Mouse (Mus musculus) bone marrow macrophage, adult 2 months (primary cell): Measurements from ENCODE around the gene Ovca2. TPM values are rescaled to one million over a fixed set of nuclear protein-coding genes. Genes with fewer than 3 reads are reported as not detected.
A peak's percentile ranks its signal among the peaks of the same experiment; 100 is the strongest.
"Not testable (repeated sequence)": the region's sequence is repeated elsewhere in the genome, so short reads cannot be mapped to it uniquely, and the experiment has no call there.

Source experiments
- H3K27ac ChIP-seq: 2 replicates; pipeline ENCODE4 v1.5.1; 2012; ENCODE audit warnings: low read depth, low read length; ENCODE audit not compliant: insufficient read depth
- H3K4me1 ChIP-seq: 2 replicates; pipeline ENCODE4 v1.6.1; 2012; ENCODE audit warnings: low read length; ENCODE audit not compliant: control insufficient read depth, insufficient read depth
- H3K4me3 ChIP-seq: 2 replicates; pipeline ENCODE4 v1.5.1; 2012; ENCODE audit warnings: mild to moderate bottlenecking, low read length, moderate library complexity; ENCODE audit not compliant: insufficient read depth
- CTCF ChIP-seq: IDR thresholded peaks from 2 replicates; pipeline ENCODE4 v1.5.1; 2012; ENCODE audit warnings: low read depth, mild to moderate bottlenecking, low read length, moderate library complexity
- POLR2A ChIP-seq: IDR thresholded peaks from 2 replicates; pipeline ENCODE4 v1.6.1; 2012; ENCODE audit warnings: mild to moderate bottlenecking, low read depth, low read length, borderline replicate concordance
- polyA plus RNA-seq: library from polyadenylated mRNA; stranded (reverse); fragments of >200 nt; gene quantifications from 2 replicates; pipeline ENCODE4 v1.2.4, GENCODE M21; 2012; ENCODE audit not compliant: missing spikeins, insufficient read depth, insufficient read length

The Ovca2 gene
- polyA plus RNA-seq, 1 experiment: 13.4 TPM

DNA sequence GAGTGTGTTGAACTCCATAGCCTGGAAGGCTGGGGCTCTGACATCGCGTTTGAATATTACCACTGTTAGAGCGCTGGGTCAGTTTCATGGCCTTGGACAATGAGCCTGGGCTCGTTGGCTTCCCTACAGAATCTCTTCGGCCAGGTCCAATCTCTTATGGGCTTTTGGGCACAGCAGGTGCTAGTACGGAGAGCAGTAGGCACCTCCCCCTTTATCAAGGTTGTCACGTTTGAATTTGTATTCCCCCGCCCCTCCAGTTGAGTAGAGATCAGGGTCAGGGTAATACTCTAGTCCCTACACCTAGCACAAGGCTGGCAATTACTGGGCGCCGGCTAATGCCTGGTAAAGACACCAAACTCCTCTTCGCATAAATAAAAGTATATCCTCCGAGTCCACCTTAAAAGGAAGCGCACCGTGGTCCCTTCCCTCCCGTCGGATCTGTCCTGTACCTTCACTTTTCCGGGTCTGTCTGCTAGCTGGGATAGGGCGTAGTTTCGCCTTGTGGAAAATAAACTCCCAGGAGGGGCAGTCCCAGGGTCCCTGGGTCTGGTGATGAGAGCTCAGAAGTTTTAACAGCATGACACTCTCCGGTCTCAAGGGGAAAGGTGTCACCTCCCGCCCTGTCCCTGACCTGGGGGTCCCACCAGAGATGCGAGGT lies 11.2 kb upstream of the Ovca2 start:
- no peak for TF ChIP-seq CTCF
- no peak for TF ChIP-seq POLR2A
- H3K4me1 ChIP-seq: no peaks in the 10 kb centered on the region
- peak overlapping the region; percentile 81 for H3K4me3 ChIP-seq
- 0 out of 2 replicates have a peak overlapping the region, but pooled peaks have one; percentile 5 for H3K27ac ChIP-seq

DNA sequence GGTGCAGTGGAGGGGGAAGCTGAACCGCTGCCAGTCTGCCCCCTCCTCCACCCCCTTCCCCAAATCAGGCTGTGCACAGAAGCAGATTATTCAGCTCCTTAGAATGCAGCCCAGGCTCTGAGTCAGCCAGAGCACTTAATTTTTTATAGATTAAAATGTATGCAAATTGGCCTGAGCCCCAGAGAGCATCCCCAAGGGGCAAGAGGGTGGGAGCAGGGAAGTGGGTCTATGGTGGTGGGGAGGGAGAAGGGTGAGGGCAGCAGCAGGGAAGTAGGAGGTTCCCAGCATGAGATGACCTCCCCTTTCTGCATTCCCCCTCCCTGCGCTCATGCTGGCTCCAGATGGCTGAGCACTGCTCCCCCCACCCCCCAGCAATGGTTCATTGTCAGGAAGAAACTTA lies 6.4 kb upstream of the Ovca2 start:
- Histone ChIP-seq H3K4me3 (no peak overlapping the region), H3K4me1 (no peaks in the 10 kb centered on the region)
- TF ChIP-seq POLR2A: no peak

DNA sequence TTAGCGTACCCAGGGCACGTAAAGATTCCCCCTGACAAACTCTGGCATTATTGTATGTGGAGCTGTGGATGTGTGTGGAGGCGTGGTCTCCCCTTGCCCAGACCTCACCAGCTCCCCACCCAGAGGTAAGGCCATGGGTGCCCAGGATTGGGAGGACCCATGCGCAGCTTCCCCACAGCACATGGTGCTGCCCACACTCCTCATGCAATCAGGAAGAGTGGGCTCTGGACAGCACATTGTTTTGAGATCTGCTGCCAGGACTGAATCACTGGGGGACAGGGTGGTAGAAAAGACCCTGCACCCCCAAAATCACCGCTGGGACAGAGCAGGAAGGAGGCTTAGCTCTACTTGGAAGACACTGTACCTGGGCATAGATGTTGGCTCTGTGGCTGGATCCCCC lies 5.9 kb upstream of the Ovca2 start:
- Histone ChIP-seq H3K4me3 (no peak overlapping the region), H3K4me1 (no peaks in the 10 kb centered on the region), H3K27ac (no peak overlapping the region)
- TF ChIP-seq CTCF (no peak), POLR2A (no peak)

More for the DNA sequence above, 6.4 kb upstream of the Ovca2 start:
- no peak overlapping the region for H3K27ac ChIP-seq

DNA sequence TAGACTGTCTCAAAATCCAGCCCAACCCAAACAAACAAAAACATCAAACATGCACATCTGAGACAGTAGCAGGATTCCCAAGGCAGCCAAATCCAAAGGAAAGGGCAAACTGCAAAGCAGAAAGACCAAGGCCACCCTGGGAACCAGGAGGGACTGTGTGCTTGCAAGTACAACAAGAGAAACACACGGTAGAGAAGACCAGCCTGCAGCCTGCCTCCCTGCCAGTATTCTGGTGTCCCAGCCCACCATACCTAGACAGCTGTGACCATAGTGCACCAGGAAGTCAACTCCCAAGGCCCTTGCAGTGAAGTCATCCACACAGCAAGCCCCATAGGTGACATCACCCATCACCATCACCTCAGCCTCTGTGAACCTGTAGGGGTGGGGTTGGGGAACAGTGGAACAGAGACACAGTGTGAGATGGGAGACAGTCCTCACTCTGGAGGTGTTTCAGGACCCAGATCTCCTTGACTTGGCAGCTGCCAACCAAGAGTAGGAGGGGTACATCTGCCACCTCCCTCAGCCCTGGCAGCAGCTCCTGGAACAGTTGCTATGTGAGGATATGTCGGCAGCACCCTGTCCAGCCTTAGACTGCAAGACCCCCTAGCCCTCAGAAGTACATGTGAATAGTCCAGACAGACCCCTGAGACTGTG lies 5.4 kb upstream of the Ovca2 start:
- Histone ChIP-seq H3K4me1 (no peaks in the 10 kb centered on the region), H3K4me3 (no peak overlapping the region), H3K27ac (no peak overlapping the region)
- TF ChIP-seq CTCF (no peak), POLR2A (no peak)

DNA sequence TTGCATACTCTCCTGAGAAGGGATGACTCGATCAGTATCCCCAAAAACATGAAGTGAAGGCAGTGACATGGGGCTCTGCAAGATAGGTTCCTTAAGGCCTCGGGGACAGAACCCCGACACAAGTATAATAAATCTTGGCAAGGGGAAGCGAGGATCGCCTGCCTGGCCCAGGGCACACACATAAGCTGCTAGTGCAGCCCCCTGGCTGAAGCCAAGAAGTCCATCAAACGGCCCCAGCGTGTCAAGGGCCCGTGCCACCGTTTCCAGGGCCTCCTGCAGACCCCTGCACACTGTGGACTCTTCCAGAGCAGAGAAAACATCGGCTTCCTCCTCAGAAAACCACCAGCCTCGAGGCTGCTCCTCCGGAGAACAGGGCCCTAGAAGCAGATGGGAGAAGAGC lies 624 bp downstream of the Ovca2 start:
- TF ChIP-seq POLR2A: no peak
- no peak for TF ChIP-seq CTCF
- H3K27ac ChIP-seq: no peak overlapping the region
- peak overlapping the region; percentile 90 for H3K4me3 ChIP-seq
- H3K4me1 ChIP-seq: peaks cover 9% of the 10 kb centered on the region

DNA sequence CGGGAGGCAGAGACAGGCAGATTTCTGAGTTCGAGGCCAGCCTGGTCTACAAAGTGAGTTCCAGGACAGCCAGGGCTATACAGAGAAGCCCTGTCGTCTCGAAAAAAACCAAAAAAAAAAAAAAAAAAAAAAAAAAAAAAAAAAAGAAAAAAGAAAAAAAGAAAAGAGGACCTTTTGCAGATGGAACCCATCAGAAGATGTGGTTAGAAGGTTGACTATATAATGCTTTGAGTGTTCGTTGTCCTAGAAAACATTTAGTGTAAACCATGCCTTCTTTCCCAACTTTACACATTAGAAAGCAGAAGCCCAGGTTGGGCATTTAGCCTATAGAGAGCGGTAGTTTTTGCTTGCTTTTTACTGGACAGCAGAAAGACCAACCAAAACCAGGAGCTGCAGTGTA lies 4.1 kb downstream of the Ovca2 start:
- H3K4me3 ChIP-seq, H3K27ac ChIP-seq: not testable (repeated sequence)
- H3K4me1 ChIP-seq: peaks cover 12% of the 10 kb centered on the region

DNA sequence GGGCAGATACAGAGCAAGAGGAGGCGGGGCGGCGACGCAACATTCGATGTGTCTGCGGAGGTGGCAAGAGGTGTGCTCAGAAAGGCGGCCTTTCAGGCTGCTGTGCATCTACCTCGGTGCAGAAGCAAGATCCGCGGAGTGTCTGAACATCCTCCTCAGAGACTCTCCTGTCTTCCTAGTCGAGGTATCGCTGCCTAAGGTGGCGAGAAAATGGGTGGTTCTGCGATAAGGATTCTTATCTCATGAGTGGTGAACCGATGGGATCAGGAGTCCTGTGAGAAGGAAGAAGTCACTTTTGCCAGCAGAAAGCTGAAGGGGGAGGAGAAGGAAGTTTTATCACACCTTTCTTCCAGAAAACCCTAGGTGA lies 4.9 kb downstream of the Ovca2 start:
- Histone ChIP-seq H3K4me1 (peaks cover 15% of the 10 kb centered on the region), H3K4me3 (peak overlapping the region; percentile 74), H3K27ac (no peak overlapping the region)
- no peak for TF ChIP-seq POLR2A
- TF ChIP-seq CTCF: no peak

DNA sequence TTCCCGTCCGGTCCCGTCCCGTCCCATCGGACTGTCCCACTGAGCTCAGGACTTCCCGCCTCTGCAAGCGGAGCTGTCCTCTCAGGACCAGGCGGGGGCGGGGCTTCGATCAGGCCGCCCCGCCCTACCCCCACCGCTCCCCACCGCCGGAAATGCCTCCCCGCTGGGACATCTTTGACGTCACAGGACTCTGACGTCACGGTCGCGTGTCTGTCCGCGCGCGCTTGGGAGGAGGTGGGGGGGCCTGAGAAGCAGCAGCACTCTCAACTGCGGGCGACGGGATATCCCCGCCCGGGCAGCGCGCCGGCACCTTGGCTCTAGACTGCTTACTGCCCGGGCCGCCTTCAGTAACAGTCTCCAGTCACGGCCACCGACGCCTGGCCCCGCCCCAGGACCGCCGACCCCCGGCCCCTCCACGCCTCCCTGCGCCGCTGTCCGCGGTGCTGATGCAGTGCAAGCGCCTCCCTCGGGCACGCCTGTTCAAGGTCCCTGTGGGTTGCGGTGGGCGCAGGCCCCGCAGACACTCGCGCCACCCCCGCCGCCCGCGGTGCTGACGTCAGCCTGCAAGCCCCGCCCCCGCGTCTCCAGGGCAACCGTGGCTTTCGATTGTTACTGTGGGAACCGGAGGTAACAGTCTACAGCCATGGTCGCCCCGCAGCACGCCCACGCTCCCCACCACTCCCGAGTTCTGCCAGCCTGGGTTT lies 5.4 kb downstream of the Ovca2 start:
- peaks cover 15% of the 10 kb centered on the region for H3K4me1 ChIP-seq
- H3K27ac ChIP-seq: no peak overlapping the region
- peak overlapping the region; percentile 74 for H3K4me3 ChIP-seq
- TF ChIP-seq POLR2A (no peak), CTCF (no peak)

DNA sequence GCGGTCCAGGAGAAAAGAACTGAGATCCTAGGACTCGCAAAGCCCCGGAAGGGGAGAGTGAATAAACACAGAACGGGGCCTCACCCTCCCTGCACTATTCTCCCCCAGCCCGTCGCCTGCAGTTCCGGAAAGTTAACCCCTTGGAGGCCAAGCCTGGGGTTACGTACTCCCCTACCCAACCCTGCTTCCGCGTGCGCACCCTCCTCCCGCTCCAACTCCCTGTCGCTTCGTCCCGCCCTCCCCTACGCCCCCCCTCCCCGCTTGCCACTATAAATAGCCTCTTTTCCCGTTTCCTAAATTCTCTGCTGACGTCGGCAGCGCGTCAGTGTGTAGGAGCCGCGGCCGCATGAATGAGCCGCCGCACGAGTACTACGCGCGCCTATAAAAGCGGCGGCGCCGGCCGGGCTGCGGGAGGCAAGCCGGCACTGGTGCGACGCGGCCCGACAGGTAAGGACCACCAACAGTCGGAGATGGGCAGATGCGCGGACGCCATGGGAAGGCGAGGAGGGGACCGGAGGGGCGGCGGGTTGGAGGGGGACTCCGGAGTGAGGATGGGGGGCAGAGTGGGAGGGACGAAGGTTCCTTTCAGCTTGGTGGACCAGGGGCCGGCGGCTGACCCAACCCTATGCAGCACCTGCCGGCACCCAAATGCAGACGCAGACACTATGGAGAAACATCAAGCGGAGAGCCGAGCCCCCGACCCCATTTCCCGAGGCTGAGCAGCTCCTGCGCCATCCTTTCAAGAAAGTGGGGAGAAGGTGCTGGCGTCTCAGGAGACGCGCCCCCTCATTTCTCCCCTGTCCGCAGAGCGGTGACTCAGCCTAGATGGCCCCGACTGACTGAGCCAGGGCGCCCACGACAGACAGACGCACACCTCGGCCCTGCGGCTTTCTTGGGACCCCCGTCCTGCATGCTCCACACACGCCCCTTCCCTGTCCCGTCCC lies 6.2 kb downstream of the Ovca2 start:
- Histone ChIP-seq H3K4me3 (peak overlapping the region; percentile 74), H3K4me1 (peaks cover 11% of the 10 kb centered on the region; the same call in 1 of the 2 replicates), H3K27ac (no peak overlapping the region)
- TF ChIP-seq CTCF (no peak), POLR2A (no peak)
